Mouse (Mus musculus) cerebellum, adult (tissue): ENCODE results near the gene Clstn1.

Source experiments
- ATAC-seq: cut with Nextera tagmentation; 2 replicates; pipeline ENCODE4 v1.9.2; 2017; ENCODE audit warnings: mild to moderate bottlenecking, moderate library complexity, mixed read lengths; ENCODE audit not compliant: insufficient number of reproducible peaks, low FRiP score, low TSS enrichment

The Clstn1 gene

GRCm38 (mm10) chr4:149698197-149698821 is 112.0 kb downstream of the Clstn1 start:
- ATAC-seq: peak; percentile 68; the same call in 1 of the 2 replicates
